Mouse (Mus musculus) embryonic facial prominence, embryonic 12.5 days (tissue): ENCODE data around the gene Trpv5. TPM values are rescaled to one million over a fixed set of nuclear protein-coding genes. Genes with fewer than 3 reads are reported as not detected.

ENCODE experiments used
- ATAC-seq: fragments of 200-750 bp; cut with Nextera tagmentation; 2 replicates; pipeline ENCODE4 v1.8.0; 2017; ENCODE audit not compliant: insufficient number of reproducible peaks, insufficient read depth, low FRiP score, low TSS enrichment
- H3K27ac ChIP-seq: fragments of 300-500 bp; sonication (generic); 2 replicates; pipeline ENCODE4 v1.5.1; 2016; ENCODE audit warnings: mild to moderate bottlenecking
- H3K27me3 ChIP-seq: fragments of 300-500 bp; sonication (generic); 2 replicates; pipeline ENCODE4 v1.6.1; 2016; ENCODE audit warnings: mild to moderate bottlenecking, moderate library complexity
- H3K36me3 ChIP-seq: fragments of 300-500 bp; sonication (generic); 2 replicates; pipeline ENCODE4 v1.6.1; 2016; ENCODE audit warnings: mild to moderate bottlenecking
- H3K4me1 ChIP-seq: fragments of 300-500 bp; sonication (generic); 2 replicates; pipeline ENCODE4 v1.6.1; 2016
- H3K4me2 ChIP-seq: fragments of 300-500 bp; sonication (generic); replicated peaks from 2 replicates; pipeline ENCODE4 v1.6.1; 2016; ENCODE audit warnings: mild to moderate bottlenecking, moderate library complexity
- H3K4me3 ChIP-seq: fragments of 300-500 bp; sonication (generic); 2 replicates; pipeline ENCODE4 v1.5.1; 2016; ENCODE audit warnings: mild to moderate bottlenecking
- H3K9ac ChIP-seq: fragments of 300-500 bp; sonication (generic); 2 replicates; pipeline ENCODE4 v1.6.1; 2016; ENCODE audit warnings: mild to moderate bottlenecking, moderate library complexity
- H3K9me3 ChIP-seq: fragments of 300-500 bp; sonication (generic); 2 replicates; pipeline ENCODE4 v1.6.1; 2016; ENCODE audit warnings: mild to moderate bottlenecking, moderate library complexity
- WGBS: fragments of 180-500 bp; shearing (Covaris S2); methylation state at CpG from one replicate; pipeline ENCODE4 v1.1.7; 2016; 5-methylcytosine and 5-hydroxymethylcytosine counted together
- polyA plus RNA-seq: library from polyadenylated mRNA; unstranded; fragments of >200 nt; fragmentation: Nextera tagmentation; extraction: Ambion mirVana; gene quantifications from 2 replicates; pipeline ENCODE4 v1.2.1, GENCODE M21; 2016

The Trpv5 gene
- polyA plus RNA-seq, 1 experiment from 2014 or later, result not detected

DNA sequence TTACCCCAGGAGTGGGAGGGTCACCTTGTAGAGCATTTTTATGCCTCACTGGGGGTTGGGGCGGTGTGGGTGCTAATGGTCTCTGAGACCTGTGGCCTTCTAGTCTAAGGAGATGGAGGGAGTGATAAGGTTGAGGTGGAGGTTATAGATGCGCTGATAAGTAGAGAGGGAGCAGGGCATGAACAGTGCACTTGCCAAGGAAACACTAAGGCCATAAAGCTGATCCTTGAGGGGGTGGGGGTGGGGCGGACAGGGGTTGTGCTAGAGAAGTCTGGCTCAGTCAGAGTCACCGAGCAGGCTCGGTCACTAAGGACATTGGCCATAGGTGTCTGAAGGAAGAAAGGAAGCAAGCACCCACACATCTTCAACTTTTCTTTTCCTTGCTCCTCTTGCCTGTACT, 1.1 kb upstream of the Trpv5 start:
- H3K27me3 ChIP-seq, result no peaks in the 10 kb centered on the region
- H3K9ac ChIP-seq, result no peak overlapping the region
- H3K36me3 ChIP-seq, result no peaks in the 10 kb centered on the region
- H3K9me3 ChIP-seq, result no peaks in the 10 kb centered on the region
- no peak overlapping the region for H3K4me2 ChIP-seq
- no peaks in the 10 kb centered on the region for H3K4me1 ChIP-seq
- no peak for ATAC-seq
- H3K4me3 ChIP-seq, result no peak overlapping the region
- no peak overlapping the region for H3K27ac ChIP-seq
- 86% methylated on average over 5 of the region's 5 CpGs for WGBS

DNA sequence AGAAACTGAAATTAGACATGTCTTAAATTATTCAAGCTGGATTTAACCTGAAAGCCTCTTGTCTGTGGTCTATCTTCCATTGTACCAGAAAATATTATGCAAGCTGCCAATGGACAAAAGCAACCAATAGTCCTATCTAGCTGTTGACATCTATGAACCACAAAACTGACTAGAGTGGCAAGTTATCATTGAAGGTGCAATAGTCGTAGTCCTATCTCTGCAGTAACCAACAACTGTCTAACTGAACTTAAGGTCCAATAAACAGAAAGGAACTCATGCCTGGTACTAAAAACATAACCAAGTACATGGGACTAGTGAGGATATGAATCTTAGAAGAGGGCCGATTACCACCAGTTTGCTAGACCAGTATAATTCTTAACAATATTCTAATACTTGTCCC, 4.0 kb downstream of the Trpv5 start:
- Histone ChIP-seq H3K4me3 (no peak overlapping the region), H3K9ac (no peak overlapping the region), H3K27ac (no peak overlapping the region), H3K4me2 (no peak overlapping the region), H3K27me3 (no peaks in the 10 kb centered on the region), H3K9me3 (no peaks in the 10 kb centered on the region), H3K36me3 (no peaks in the 10 kb centered on the region), H3K4me1 (no peaks in the 10 kb centered on the region)
- WGBS, result 89% methylated on average over 2 of the region's 2 CpGs
- no peak for ATAC-seq

DNA sequence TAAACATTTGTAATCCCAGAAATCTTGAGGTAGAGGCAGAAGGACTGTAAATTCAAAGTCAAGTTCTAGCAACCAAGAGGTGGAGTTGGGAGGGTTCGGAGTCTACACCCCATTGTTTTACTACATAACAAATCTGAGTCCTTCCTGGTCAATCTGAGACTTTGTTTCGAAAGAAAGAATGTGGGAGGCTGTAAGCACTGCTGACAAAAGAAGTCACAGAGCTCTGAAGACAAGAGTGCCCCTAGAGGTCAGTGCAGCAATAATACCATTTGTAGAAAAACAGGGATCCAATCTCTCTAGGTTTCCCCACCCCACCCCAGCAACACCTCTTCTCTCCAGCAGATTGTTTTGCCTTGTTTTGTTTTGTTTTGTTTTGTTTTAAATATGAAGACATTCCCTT, 18.2 kb downstream of the Trpv5 start:
- Histone ChIP-seq H3K36me3 (no peaks in the 10 kb centered on the region), H3K27ac (no peak overlapping the region), H3K4me2 (no peak overlapping the region), H3K27me3 (no peaks in the 10 kb centered on the region), H3K4me1 (no peaks in the 10 kb centered on the region), H3K9me3 (no peaks in the 10 kb centered on the region), H3K9ac (no peak overlapping the region), H3K4me3 (no peak overlapping the region)
- WGBS, result 38% methylated on average over 2 of the region's 2 CpGs
- no peak for ATAC-seq

DNA sequence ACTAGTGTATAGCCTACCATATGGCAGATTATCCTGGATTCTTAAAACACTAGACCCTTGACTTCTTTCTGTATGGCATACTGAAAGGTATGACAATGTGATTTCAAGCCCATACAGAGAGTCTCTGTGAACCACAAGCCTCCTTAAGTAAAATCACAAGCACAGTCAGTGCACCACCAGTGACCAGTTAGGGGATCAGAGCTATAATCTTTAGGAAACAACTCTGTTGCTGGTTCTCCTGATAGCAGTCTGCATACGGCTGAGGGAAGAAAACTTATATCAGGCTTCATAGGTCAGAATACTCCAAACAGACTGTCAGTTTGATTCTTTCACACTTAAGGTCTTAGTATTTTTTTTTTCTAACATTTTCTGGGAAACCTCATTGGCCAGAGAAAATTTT, 22.1 kb downstream of the Trpv5 start:
- Histone ChIP-seq H3K9ac (no peak overlapping the region), H3K27me3 (no peaks in the 10 kb centered on the region), H3K9me3 (no peaks in the 10 kb centered on the region), H3K36me3 (no peaks in the 10 kb centered on the region), H3K27ac (no peak overlapping the region), H3K4me3 (no peak overlapping the region), H3K4me2 (no peak overlapping the region), H3K4me1 (no peaks in the 10 kb centered on the region)
- ATAC-seq, result no peak
- WGBS, result 83% methylated on average over 1 of the region's 1 CpGs

DNA sequence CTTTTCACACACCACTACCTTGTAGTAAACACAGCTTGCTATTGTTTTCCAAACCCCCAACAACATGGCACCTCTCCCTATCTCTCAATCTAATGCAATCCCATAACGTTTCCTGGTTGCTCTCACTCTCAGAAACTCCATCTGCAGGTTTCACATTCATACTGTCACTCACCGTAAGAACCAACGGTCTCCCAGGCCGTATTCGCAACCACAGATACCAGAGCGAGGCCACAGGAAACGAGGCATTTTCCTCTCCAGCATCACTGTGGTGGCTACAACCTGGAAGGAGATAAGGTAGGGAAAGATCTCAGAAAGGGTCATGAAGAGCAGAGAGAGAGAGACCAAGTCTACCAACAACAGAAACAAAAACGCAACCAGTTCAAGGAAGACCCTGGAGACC, 25.9 kb downstream of the Trpv5 start:
- no peaks in the 10 kb centered on the region for H3K9me3 ChIP-seq
- H3K27me3 ChIP-seq, result no peaks in the 10 kb centered on the region
- no peak overlapping the region for H3K4me3 ChIP-seq
- no peak overlapping the region for H3K9ac ChIP-seq
- ATAC-seq, result no peak
- H3K4me1 ChIP-seq, result no peaks in the 10 kb centered on the region
- 82% methylated on average over 8 of the region's 8 CpGs for WGBS
- H3K36me3 ChIP-seq, result no peaks in the 10 kb centered on the region
- no peak overlapping the region for H3K4me2 ChIP-seq
- H3K27ac ChIP-seq, result no peak overlapping the region

DNA sequence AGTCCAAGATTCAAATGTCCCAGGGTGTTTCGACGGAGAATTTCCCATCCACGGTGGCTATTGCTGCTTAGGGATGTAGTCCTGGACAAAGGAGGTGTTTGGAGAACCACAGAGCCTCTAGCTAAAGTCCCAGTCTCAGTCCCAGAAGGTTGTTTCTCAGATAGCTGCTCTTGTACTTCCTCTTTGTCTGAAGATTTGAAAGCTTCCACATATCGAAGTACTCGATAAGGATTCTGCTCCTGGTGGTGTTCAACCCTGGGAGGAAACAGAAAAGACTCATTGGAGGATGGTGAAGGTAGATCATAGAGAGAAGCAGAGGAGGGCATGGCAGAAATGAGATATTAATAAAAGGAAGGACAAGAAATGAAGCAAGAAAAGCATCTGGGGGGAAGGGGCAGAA, 27.4 kb downstream of the Trpv5 start:
- H3K27ac ChIP-seq, result no peak overlapping the region
- H3K27me3 ChIP-seq, result no peaks in the 10 kb centered on the region
- H3K36me3 ChIP-seq, result no peaks in the 10 kb centered on the region
- ATAC-seq, result no peak
- H3K9ac ChIP-seq, result no peak overlapping the region
- no peaks in the 10 kb centered on the region for H3K9me3 ChIP-seq
- no peak overlapping the region for H3K4me2 ChIP-seq
- no peaks in the 10 kb centered on the region for H3K4me1 ChIP-seq
- WGBS, result 93% methylated on average over 5 of the region's 5 CpGs
- no peak overlapping the region for H3K4me3 ChIP-seq

DNA sequence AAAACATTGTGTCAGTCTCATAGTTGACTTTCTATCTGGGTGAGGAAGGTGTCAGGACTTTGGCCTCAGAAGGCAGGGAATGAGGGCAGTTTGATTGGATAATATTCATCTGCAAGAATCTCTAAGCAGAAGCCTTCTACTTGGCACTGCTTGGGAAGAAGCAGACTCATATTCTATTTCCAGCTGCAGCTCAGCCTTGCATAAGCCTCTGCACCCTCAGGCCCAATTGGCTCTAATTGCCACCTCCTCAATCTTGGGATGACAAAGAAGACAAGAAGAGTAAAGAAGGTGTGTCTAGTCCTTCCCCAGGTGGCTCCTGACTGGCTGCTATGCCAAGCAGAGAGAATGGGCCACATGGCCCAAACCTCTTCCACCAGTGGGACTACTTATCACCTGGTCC, 33.9 kb downstream of the Trpv5 start:
- H3K9ac ChIP-seq, result no peak overlapping the region
- no peaks in the 10 kb centered on the region for H3K27me3 ChIP-seq
- no peaks in the 10 kb centered on the region for H3K4me1 ChIP-seq
- H3K9me3 ChIP-seq, result no peaks in the 10 kb centered on the region
- no peak for ATAC-seq
- H3K4me2 ChIP-seq, result no peak overlapping the region
- no peaks in the 10 kb centered on the region for H3K36me3 ChIP-seq
- H3K4me3 ChIP-seq, result no peak overlapping the region
- H3K27ac ChIP-seq, result no peak overlapping the region

DNA sequence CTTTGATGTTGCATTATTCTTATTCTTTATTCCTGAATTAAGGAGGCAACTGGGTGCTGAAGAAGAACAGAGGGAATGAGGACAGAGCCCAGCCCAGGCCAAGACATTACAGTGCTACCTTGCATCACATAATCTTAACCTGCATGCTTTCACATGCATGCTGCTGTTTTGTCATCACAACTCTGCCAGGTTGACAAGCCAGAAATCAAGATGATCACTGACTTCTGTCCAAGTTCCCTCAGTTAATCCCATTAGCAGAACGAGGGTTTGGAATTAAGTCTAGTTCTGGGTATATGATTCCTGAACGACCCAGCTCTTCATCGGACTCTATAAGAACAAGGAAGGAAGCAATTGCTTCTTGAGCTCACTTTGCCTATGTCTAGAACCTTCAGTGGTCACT, 34.3 kb downstream of the Trpv5 start:
- WGBS, result 85% methylated on average over 3 of the region's 3 CpGs
- Histone ChIP-seq H3K4me1 (no peaks in the 10 kb centered on the region), H3K9me3 (no peaks in the 10 kb centered on the region), H3K27ac (no peak overlapping the region), H3K36me3 (no peaks in the 10 kb centered on the region), H3K9ac (no peak overlapping the region), H3K4me2 (no peak overlapping the region), H3K27me3 (no peaks in the 10 kb centered on the region), H3K4me3 (no peak overlapping the region)
- no peak for ATAC-seq

DNA sequence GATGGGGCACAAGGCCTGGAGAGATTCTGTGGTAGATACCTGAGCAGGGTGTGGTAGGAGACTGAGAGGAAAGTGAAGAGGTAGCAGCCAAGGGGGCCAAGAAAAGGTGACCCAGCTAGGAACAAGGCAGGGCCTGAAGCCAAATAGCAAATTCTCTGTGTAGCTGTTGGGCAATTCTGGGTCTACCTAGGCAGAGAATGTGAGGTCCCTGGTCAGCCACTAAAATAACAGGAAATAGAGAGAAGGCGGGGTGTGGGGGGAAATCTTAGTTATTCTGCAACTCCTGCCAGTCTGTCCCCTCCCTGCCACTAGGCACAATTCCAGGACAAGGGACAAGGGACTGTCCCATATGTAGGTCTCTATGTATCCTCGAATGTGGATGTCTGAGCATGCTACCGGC, 37.3 kb downstream of the Trpv5 start:
- H3K4me3 ChIP-seq, result no peak overlapping the region
- 90% methylated on average over 3 of the region's 3 CpGs for WGBS
- H3K36me3 ChIP-seq, result no peaks in the 10 kb centered on the region
- no peak overlapping the region for H3K27ac ChIP-seq
- no peaks in the 10 kb centered on the region for H3K4me1 ChIP-seq
- H3K27me3 ChIP-seq, result no peaks in the 10 kb centered on the region
- no peak overlapping the region for H3K4me2 ChIP-seq
- no peak overlapping the region for H3K9ac ChIP-seq
- no peaks in the 10 kb centered on the region for H3K9me3 ChIP-seq
- ATAC-seq, result no peak

DNA sequence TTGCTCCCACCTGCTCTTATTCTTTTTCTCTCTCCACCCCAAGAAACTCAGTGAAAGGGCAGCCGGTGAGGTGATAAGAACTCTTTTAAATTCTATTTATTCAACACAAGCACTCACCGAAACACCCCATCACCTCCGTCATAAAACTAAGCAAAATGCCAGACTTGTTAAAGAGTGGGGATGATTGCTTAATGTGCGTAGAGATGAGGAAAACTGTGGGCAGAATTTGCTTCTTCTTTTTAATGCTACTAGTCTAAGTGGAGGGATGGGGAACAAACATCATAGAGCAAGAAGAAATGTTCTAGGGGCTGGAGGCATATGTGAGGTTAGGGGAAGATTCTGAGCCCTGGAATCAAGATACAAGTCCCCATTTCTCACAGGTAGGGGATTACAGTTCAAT, 37.8 kb downstream of the Trpv5 start:
- H3K36me3 ChIP-seq, result no peaks in the 10 kb centered on the region
- H3K4me3 ChIP-seq, result no peak overlapping the region
- 89% methylated on average over 4 of the region's 4 CpGs for WGBS
- H3K9me3 ChIP-seq, result no peaks in the 10 kb centered on the region
- no peaks in the 10 kb centered on the region for H3K4me1 ChIP-seq
- H3K4me2 ChIP-seq, result no peak overlapping the region
- no peaks in the 10 kb centered on the region for H3K27me3 ChIP-seq
- H3K27ac ChIP-seq, result no peak overlapping the region
- no peak overlapping the region for H3K9ac ChIP-seq
- no peak for ATAC-seq

DNA sequence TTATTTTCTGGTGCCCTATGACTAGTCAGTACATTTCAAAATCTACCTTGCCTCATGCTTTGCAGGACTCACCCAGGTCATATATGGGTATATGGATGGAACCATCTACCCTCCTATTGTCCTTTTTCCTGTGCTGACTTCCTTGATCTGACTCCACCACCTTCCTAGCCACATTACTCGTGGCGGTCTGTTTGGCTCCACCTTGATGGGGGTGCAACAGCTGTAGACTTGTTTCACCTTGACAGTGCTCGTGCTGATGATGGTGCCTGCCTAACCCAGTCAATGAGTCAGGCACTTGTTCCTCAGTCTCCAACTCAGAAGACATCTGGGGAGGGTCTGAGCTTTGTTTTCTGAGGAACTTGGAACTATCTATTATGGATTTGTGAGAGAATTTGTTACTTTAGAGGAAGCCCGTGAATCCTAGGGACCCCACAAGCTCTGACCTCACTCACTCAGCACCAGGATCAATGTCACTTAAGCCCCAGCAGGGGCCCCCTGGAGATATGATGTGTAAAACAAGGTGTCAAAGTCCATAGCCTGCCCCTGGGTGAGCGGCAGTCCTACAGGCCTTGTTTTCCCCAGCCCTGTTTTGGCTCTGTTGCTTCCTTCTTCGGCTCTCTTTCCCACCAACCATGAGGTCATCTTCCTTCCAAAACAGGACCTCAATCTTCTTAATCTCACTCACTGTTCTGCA, 39.2 kb downstream of the Trpv5 start:
- Histone ChIP-seq H3K4me1 (no peaks in the 10 kb centered on the region), H3K9me3 (no peaks in the 10 kb centered on the region), H3K4me3 (no peak overlapping the region), H3K4me2 (no peak overlapping the region), H3K27ac (no peak overlapping the region), H3K36me3 (no peaks in the 10 kb centered on the region), H3K27me3 (no peaks in the 10 kb centered on the region), H3K9ac (no peak overlapping the region)
- ATAC-seq, result no peak
- WGBS, result 83% methylated on average over 6 of the region's 6 CpGs

DNA sequence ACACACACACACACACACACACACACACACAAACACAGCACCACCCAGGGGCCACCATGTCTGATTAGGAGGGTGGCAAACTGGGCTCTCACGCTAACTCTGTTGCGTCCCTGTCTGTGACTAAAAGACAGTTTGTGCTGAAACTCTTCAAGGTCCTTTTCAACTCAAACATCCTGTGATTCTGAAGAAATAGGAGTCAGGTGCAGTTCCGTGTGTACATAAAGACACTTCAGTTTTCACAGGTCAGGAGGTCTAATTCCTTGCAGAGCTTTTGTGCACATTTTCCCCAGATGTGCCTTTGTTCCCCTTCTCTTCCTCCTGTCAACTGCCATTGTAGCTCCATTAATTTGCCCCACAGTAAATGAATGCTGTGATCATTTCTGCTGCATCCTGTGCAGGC, 40.1 kb downstream of the Trpv5 start:
- 37% methylated on average over 3 of the region's 3 CpGs for WGBS
- no peak for ATAC-seq

More for the DNA sequence above, 40.1 kb downstream of the Trpv5 start:
- Histone ChIP-seq H3K4me1 (no peaks in the 10 kb centered on the region), H3K27ac (no peak overlapping the region), H3K36me3 (no peaks in the 10 kb centered on the region), H3K4me3 (no peak overlapping the region), H3K9me3 (no peaks in the 10 kb centered on the region), H3K27me3 (no peaks in the 10 kb centered on the region), H3K9ac (no peak overlapping the region), H3K4me2 (no peak overlapping the region)
